Mouse (Mus musculus) lung, postnatal 0 days (tissue): ENCODE data around the gene Lamp1.

Experiments used
- CTCF ChIP-seq: IDR thresholded peaks from 2 replicates; pipeline ENCODE4 v1.5.1; 2016; ENCODE audit warnings: antibody characterized with exemption, mild to moderate bottlenecking
- EP300 ChIP-seq: IDR thresholded peaks from 2 replicates; pipeline ENCODE4 v1.6.1; 2016; ENCODE audit warnings: antibody characterized with exemption, mild to moderate bottlenecking, control low read depth

DNA sequence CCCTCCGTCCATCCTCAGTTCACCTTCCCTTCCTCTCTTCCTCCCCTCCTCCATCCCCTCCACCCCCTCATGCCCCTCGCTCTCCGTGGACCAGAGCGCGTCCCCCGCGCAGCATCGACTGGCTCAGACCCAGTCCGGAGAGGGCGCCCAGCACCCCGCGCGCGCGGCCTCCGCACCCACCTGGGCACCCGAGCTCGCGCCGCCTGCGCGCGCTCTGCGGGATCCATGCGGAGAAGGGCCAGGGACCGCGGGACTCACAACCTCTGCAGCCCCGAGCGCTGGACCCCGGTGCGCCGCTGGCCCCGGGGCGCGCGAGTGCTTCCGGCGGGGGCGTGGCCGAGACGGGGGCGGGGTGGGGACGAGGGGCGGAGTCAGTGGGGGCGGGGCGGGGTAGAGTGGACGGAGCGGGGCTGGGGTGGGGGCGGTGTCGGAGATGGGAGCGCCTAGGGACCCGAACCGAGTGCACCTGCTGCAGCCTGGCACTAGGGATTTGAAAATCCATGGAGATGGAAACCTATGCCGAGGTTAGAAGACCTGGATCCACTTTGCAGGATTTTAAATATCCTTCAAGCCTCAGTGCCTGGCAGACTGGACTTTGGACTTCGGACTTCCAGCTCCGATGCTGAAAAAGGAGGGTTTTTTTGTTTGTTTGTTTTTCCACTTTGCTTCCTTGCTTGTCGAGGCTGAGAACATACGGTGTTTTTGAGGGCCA is 41.5 kb downstream of the Lamp1 start, which contains the start of gene Grtp1:
- TF ChIP-seq CTCF = no peak
- TF ChIP-seq EP300 = no peak
